8 mouse cellular contexts compared by ENCODE assay signal in genomic region chr11:69981141-69981762, GRCm38 (mm10). TPM values are rescaled to one million over a fixed set of nuclear protein-coding genes. Genes with fewer than 3 reads are reported as not detected.
DNase-seq lines count a peak whose midpoint lies in the region; ATAC-seq and TF ChIP-seq lines count a peak whose summit lies in the region.

Gene Ctdnep1, plus strand, starts transcription at chr11:69981156.

- H3K4me3 ChIP-seq in kidney, embryonic 15.5 days (replicated peaks), result peak within 1 kb of the TSS; percentile 97
- peak within 1 kb of the TSS; percentile 89 for H3K4me3 ChIP-seq in ES-Bruce4 (ENCODE audit: low read depth, low read length)
- H3K4me3 ChIP-seq in embryonic facial prominence, embryonic 12.5 days, result peak within 1 kb of the TSS; percentile 99
- peak within 1 kb of the TSS; percentile 87 for H3K4me3 ChIP-seq in heart, embryonic 12.5 days

- ATAC-seq in kidney, embryonic 15.5 days (replicated peaks; ENCODE audit: low FRiP score), result peak; percentile 55; the same call in 1 of the 2 replicates
- ATAC-seq in embryonic facial prominence, embryonic 12.5 days (ENCODE audit: insufficient number of reproducible peaks, insufficient read depth, low FRiP score, low TSS enrichment), result no peak; the same call in 1 of the 2 replicates
- 0 out of 2 replicates have a peak, but pooled peaks have one; percentile 0 for ATAC-seq in heart, embryonic 12.5 days (ENCODE audit: insufficient number of reproducible peaks, low FRiP score)
- ATAC-seq in megakaryocyte-erythroid progenitor cell, adult 5-6 weeks (replicated peaks; ENCODE audit: low FRiP score, low TSS enrichment, poor library complexity, severe bottlenecking), result no peak

- DNase-seq in kidney, adult 11 months, result no peak
- peak in 1 of 2 experiments; percentile 56 for DNase-seq in layer of hippocampus, postnatal 25 days (ENCODE audit: extremely low spot score in 1 of 2, low spot score in 1 of 2)
- DNase-seq in frontal cortex, postnatal 25 days (ENCODE audit: low spot score in 2 of 2), result no peak

- H3K36me3 ChIP-seq in kidney, embryonic 15.5 days, result peaks cover 55% of the 10 kb centered on the region
- H3K36me3 ChIP-seq in ES-Bruce4 (ENCODE audit: control insufficient read depth, insufficient read depth, low read length, poor library complexity, severe bottlenecking), result peaks cover 17% of the 10 kb centered on the region
- H3K36me3 ChIP-seq in embryonic facial prominence, embryonic 12.5 days, result peaks cover 42% of the 10 kb centered on the region
- H3K36me3 ChIP-seq in heart, embryonic 12.5 days, result peaks cover 44% of the 10 kb centered on the region

- H3K27me3 ChIP-seq in kidney, embryonic 15.5 days, result no peaks in the 10 kb centered on the region
- H3K27me3 ChIP-seq in ES-Bruce4 (ENCODE audit: control insufficient read depth, insufficient read depth, low read length, poor library complexity, severe bottlenecking), result no peaks in the 10 kb centered on the region
- H3K27me3 ChIP-seq in embryonic facial prominence, embryonic 12.5 days, result no peaks in the 10 kb centered on the region
- no peaks in the 10 kb centered on the region for H3K27me3 ChIP-seq in heart, embryonic 12.5 days (replicated peaks)

- H3K9ac ChIP-seq in kidney, embryonic 15.5 days, result peak within 1 kb of the TSS; percentile 93
- peak within 1 kb of the TSS; percentile 92 for H3K9ac ChIP-seq in ES-Bruce4 (ENCODE audit: low read depth, poor library complexity, severe bottlenecking)
- peak within 1 kb of the TSS; percentile 99 for H3K9ac ChIP-seq in embryonic facial prominence, embryonic 12.5 days
- H3K9ac ChIP-seq in heart, embryonic 12.5 days, result peak within 1 kb of the TSS; percentile 98

- TF ChIP-seq EP300 in ES-Bruce4 (IDR thresholded peaks at IDR 0.05; ENCODE audit: insufficient read depth, low read depth, low read length), result no peak

- under 1% methylated on average over 40 of the region's 43 CpGs for WGBS in kidney, embryonic 15.5 days
- under 1% methylated on average over 43 of the region's 43 CpGs for WGBS in embryonic facial prominence, embryonic 12.5 days
- under 1% methylated on average over 43 of the region's 43 CpGs for WGBS in heart, embryonic 12.5 days

- peak within 1 kb of the TSS; percentile 72 for H3K4me2 ChIP-seq in kidney, embryonic 15.5 days
- H3K4me2 ChIP-seq in embryonic facial prominence, embryonic 12.5 days (replicated peaks), result peak within 1 kb of the TSS; percentile 78
- H3K4me2 ChIP-seq in heart, embryonic 12.5 days, result peak within 1 kb of the TSS; percentile 94

- H3K27ac ChIP-seq in kidney, embryonic 15.5 days, result peak within 1 kb of the TSS; percentile 100
- peak within 1 kb of the TSS; percentile 78 for H3K27ac ChIP-seq in ES-Bruce4 (ENCODE audit: insufficient read depth, low read length)
- peak within 1 kb of the TSS; percentile 99 for H3K27ac ChIP-seq in embryonic facial prominence, embryonic 12.5 days
- peak within 1 kb of the TSS; percentile 99 for H3K27ac ChIP-seq in heart, embryonic 12.5 days (ENCODE audit: poor library complexity, severe bottlenecking)

- TF ChIP-seq CTCF in ES-Bruce4 (IDR thresholded peaks at IDR 0.05; ENCODE audit: low read depth, low read length), result no peak

- no peaks in the 10 kb centered on the region for H3K9me3 ChIP-seq in kidney, embryonic 15.5 days (replicated peaks)
- H3K9me3 ChIP-seq in ES-Bruce4 (replicated peaks; ENCODE audit: control insufficient read depth, insufficient read depth, low read length, poor library complexity, severe bottlenecking), result no peaks in the 10 kb centered on the region
- H3K9me3 ChIP-seq in embryonic facial prominence, embryonic 12.5 days, result no peaks in the 10 kb centered on the region
- H3K9me3 ChIP-seq in heart, embryonic 12.5 days (replicated peaks), result no peaks in the 10 kb centered on the region

- H3K4me1 ChIP-seq in kidney, embryonic 15.5 days, result peaks cover 32% of the 10 kb centered on the region
- no peaks in the 10 kb centered on the region for H3K4me1 ChIP-seq in ES-Bruce4 (ENCODE audit: control insufficient read depth, insufficient read depth, low read length)
- peaks cover 20% of the 10 kb centered on the region for H3K4me1 ChIP-seq in embryonic facial prominence, embryonic 12.5 days
- peaks cover 24% of the 10 kb centered on the region for H3K4me1 ChIP-seq in heart, embryonic 12.5 days (replicated peaks)

- no peak for TF ChIP-seq POLR2A in ES-Bruce4 (IDR thresholded peaks at IDR 0.05; ENCODE audit: insufficient read depth, low read length)

RNA-seq across cellular contexts. Expression of gene Ctdnep1, which starts in this region (rescaled TPM):
- polyA plus RNA-seq in kidney, embryonic 15.5 days (2015; fragmentation: Nextera tagmentation; extraction: Ambion mirVana), result 31.0 and 31.7 TPM in 2 replicates
- 61.9 and 63.4 TPM in 2 replicates for polyA plus RNA-seq in ES-Bruce4 (2011; ENCODE audit: insufficient read depth, insufficient read length, low read depth, missing spikeins)
- polyA plus RNA-seq in embryonic facial prominence, embryonic 12.5 days (2016; fragmentation: Nextera tagmentation; extraction: Ambion mirVana), result 32.4 and 32.8 TPM in 2 replicates
- polyA plus RNA-seq in heart, embryonic 12.5 days (2016; fragmentation: Nextera tagmentation; extraction: Ambion mirVana), result 23.6 and 24.5 TPM in 2 replicates
- 100 to 1,000 TPM; 107 to 116 TPM for total RNA-seq in layer of hippocampus, postnatal 25 days (2021)
- total RNA-seq in megakaryocyte-erythroid progenitor cell, adult 5-6 weeks (2014; fragmentation: Nextera tagmentation), result 181 and 216 TPM in 2 replicates
- 9.8 and 38.6 TPM in 2 replicates for total RNA-seq in megakaryocyte-erythroid progenitor cell, adult 5-6 weeks (2017)

Comparison
In these comparisons a context has a peak if more than half of its experiments do, and no peak if none do; other contexts are left out.
1. ATAC-seq: peak in kidney, embryonic 15.5 days (single experiment) and heart, embryonic 12.5 days (single experiment); none in embryonic facial prominence, embryonic 12.5 days (single experiment) and megakaryocyte-erythroid progenitor cell, adult 5-6 weeks (single experiment).
2. Peak in every context shown above with its lines, with median percentiles within 50 percentile points of each other: H3K27ac ChIP-seq, H3K4me2 ChIP-seq, H3K4me3 ChIP-seq and H3K9ac ChIP-seq.